Mouse (Mus musculus) CD4-positive, CD25-positive, alpha-beta regulatory T cell, adult 9 weeks (primary cell): ENCODE data around the gene Tdgf1. TPM values are rescaled to one million over a fixed set of nuclear protein-coding genes. Genes with fewer than 3 reads are reported as not detected.

Source experiments
- polyA plus RNA-seq: library from polyadenylated mRNA; unstranded; fragments of 100-300 nt; shearing (Covaris generic); gene quantifications from one replicate; pipeline ENCODE4 v1.2.1, GENCODE M21; 2017

The Tdgf1 gene
- 1.8 TPM for polyA plus RNA-seq

GRCm38 (mm10) chr9:110945926-110946325 lies at the start of gene Tdgf1:
Gene Tdgf1 (minus strand): TSS chr9:110946158.

GRCm38 (mm10) chr9:110990204-110990603 lies 44.2 kb upstream of the Tdgf1 start, which contains the start of gene Rtp3:
Gene Rtp3 (minus strand): TSS chr9:110990583.

GRCm38 (mm10) chr9:110951397-110951796 lies 5.4 kb upstream of the Tdgf1 start, which contains the start of gene Lrrc2:
Gene Lrrc2 (plus strand): TSS chr9:110951545.

GRCm38 (mm10) chr9:110916786-110917185 lies 29.2 kb downstream of the Tdgf1 start, which contains the start of gene Fam240a:
Gene Fam240a (minus strand): TSS chr9:110916861.

Other genes starting within 250 kb of the Tdgf1 start
- gene Myl3, start 204.3 kb downstream of the Tdgf1 start, polyA plus RNA-seq, result not detected
- 0.12 TPM for gene Pth1r, start 199.0 kb downstream of the Tdgf1 start, polyA plus RNA-seq
- not detected for gene Prss42, start 148.0 kb downstream of the Tdgf1 start, polyA plus RNA-seq
- gene Prss44, start 132.2 kb downstream of the Tdgf1 start, polyA plus RNA-seq, result not detected
- not detected for gene Prss43, start 119.5 kb downstream of the Tdgf1 start, polyA plus RNA-seq
- not detected for gene Prss45, start 111.6 kb downstream of the Tdgf1 start, polyA plus RNA-seq
- not detected for gene Prss46, start 101.7 kb downstream of the Tdgf1 start, polyA plus RNA-seq
- gene Prss50, start 88.2 kb downstream of the Tdgf1 start, polyA plus RNA-seq, result 0.31 TPM
- gene Als2cl, start 66.3 kb downstream of the Tdgf1 start, polyA plus RNA-seq, result 56.1 TPM
- 5.1 TPM for gene Tmie, start 66.0 kb downstream of the Tdgf1 start, polyA plus RNA-seq
- 0.98 TPM for gene Fam240a, start 29.3 kb downstream of the Tdgf1 start, polyA plus RNA-seq
- gene Lrrc2, start 5.4 kb upstream of the Tdgf1 start, polyA plus RNA-seq, result 0.53 TPM
- gene Rtp3, start 44.4 kb upstream of the Tdgf1 start, polyA plus RNA-seq, result not detected
- 0.81 TPM for gene Ltf, start 73.1 kb upstream of the Tdgf1 start, polyA plus RNA-seq
- gene Ccrl2, start 111.4 kb upstream of the Tdgf1 start, polyA plus RNA-seq, result 16.8 TPM
- 8.3 TPM for gene Lrrfip2, start 171.4 kb upstream of the Tdgf1 start, polyA plus RNA-seq